Mouse (Mus musculus): ENCODE measurements at regions not wholly inside any gene's neighbourhood (a gene's known extent, or its start where the extent isn't known, plus 50 kb on each side); places are given as distances from the start of the nearest gene placed in this dataset.

GRCm38 (mm10) chr1:81933064-81933463 lies 299.8 kb upstream of the Gm9747 start:
- H3K4me1 ChIP-seq (ENCODE audit: control insufficient read depth, insufficient read depth, low read length) = no peaks in the 10 kb centered on the region
- no peak for DNase-seq
- H3K4me3 ChIP-seq (replicated peaks; ENCODE audit: extremely low read depth, low read depth, low read length) = no peak overlapping the region
- no peak for TF ChIP-seq POLR2A (IDR thresholded peaks at IDR 0.05; ENCODE audit: borderline replicate concordance, extremely low read depth, low read depth, low read length)
- TF ChIP-seq CTCF (IDR thresholded peaks at IDR 0.05; ENCODE audit: insufficient read depth, low read length) = no peak

GRCm38 (mm10) chr1:81945236-81945635 lies 287.7 kb upstream of the Gm9747 start:
- no peaks in the 10 kb centered on the region for H3K4me1 ChIP-seq (ENCODE audit: control insufficient read depth, insufficient read depth, low read length)
- DNase-seq = no peak
- no peak overlapping the region for H3K4me3 ChIP-seq (replicated peaks; ENCODE audit: extremely low read depth, low read depth, low read length)
- WGBS = 74% methylated on average over 5 of the region's 5 CpGs
- no peak for TF ChIP-seq CTCF (IDR thresholded peaks at IDR 0.05; ENCODE audit: insufficient read depth, low read length)
- TF ChIP-seq POLR2A (IDR thresholded peaks at IDR 0.05; ENCODE audit: borderline replicate concordance, extremely low read depth, low read depth, low read length) = no peak

- no peak overlapping the region for H3K4me3 ChIP-seq (replicated peaks; ENCODE audit: extremely low read depth, low read depth, low read length)
- no peaks in the 10 kb centered on the region for H3K4me1 ChIP-seq (ENCODE audit: control insufficient read depth, insufficient read depth, low read length)
- WGBS = 31% methylated on average over 3 of the region's 3 CpGs
- DNase-seq = no peak
- TF ChIP-seq POLR2A (IDR thresholded peaks at IDR 0.05; ENCODE audit: borderline replicate concordance, extremely low read depth, low read depth, low read length) (no peak), CTCF (IDR thresholded peaks at IDR 0.05; ENCODE audit: insufficient read depth, low read length) (no peak)
These were observed 282.8 kb upstream of the Gm9747 start for GRCm38 (mm10) chr1:81950140-81950550.

- no peak overlapping the region for H3K4me3 ChIP-seq (replicated peaks; ENCODE audit: extremely low read depth, low read depth, low read length)
- WGBS = 57% methylated on average over 1 of the region's 1 CpGs
- no peak for TF ChIP-seq POLR2A (IDR thresholded peaks at IDR 0.05; ENCODE audit: borderline replicate concordance, extremely low read depth, low read depth, low read length)
- TF ChIP-seq CTCF (IDR thresholded peaks at IDR 0.05; ENCODE audit: insufficient read depth, low read length) = no peak
- no peaks in the 10 kb centered on the region for H3K4me1 ChIP-seq (ENCODE audit: control insufficient read depth, insufficient read depth, low read length)
- no peak for DNase-seq
These were observed 282.1 kb upstream of the Gm9747 start for GRCm38 (mm10) chr1:81950853-81951252.

- WGBS = 85% methylated on average over 4 of the region's 4 CpGs
- TF ChIP-seq POLR2A (IDR thresholded peaks at IDR 0.05; ENCODE audit: borderline replicate concordance, extremely low read depth, low read depth, low read length) (no peak), CTCF (IDR thresholded peaks at IDR 0.05; ENCODE audit: insufficient read depth, low read length) (no peak)
These were observed 281.4 kb upstream of the Gm9747 start for GRCm38 (mm10) chr1:81951493-81952011.

GRCm38 (mm10) chr1:81952095-81952494 lies 280.8 kb upstream of the Gm9747 start:
- TF ChIP-seq POLR2A (IDR thresholded peaks at IDR 0.05; ENCODE audit: borderline replicate concordance, extremely low read depth, low read depth, low read length) = no peak
- no peak for TF ChIP-seq CTCF (IDR thresholded peaks at IDR 0.05; ENCODE audit: insufficient read depth, low read length)
- WGBS = 70% methylated on average over 3 of the region's 3 CpGs
- Histone ChIP-seq H3K4me3 (replicated peaks; ENCODE audit: extremely low read depth, low read depth, low read length) (no peak overlapping the region), H3K4me1 (ENCODE audit: control insufficient read depth, insufficient read depth, low read length) (no peaks in the 10 kb centered on the region)
- DNase-seq = no peak

More at GRCm38 (mm10) chr1:81951493-81952011, 281.4 kb upstream of the Gm9747 start:
- H3K4me1 ChIP-seq (ENCODE audit: control insufficient read depth, insufficient read depth, low read length) = no peaks in the 10 kb centered on the region
- DNase-seq = no peak
- H3K4me3 ChIP-seq (replicated peaks; ENCODE audit: extremely low read depth, low read depth, low read length) = no peak overlapping the region

- no peak for TF ChIP-seq POLR2A (IDR thresholded peaks at IDR 0.05; ENCODE audit: borderline replicate concordance, extremely low read depth, low read depth, low read length)
- TF ChIP-seq CTCF (IDR thresholded peaks at IDR 0.05; ENCODE audit: insufficient read depth, low read length) = no peak
- 68% methylated on average over 2 of the region's 2 CpGs for WGBS
- DNase-seq = no peak
- no peaks in the 10 kb centered on the region for H3K4me1 ChIP-seq (ENCODE audit: control insufficient read depth, insufficient read depth, low read length)
- H3K4me3 ChIP-seq (replicated peaks; ENCODE audit: extremely low read depth, low read depth, low read length) = no peak overlapping the region
These were observed 278.4 kb upstream of the Gm9747 start for GRCm38 (mm10) chr1:81954507-81954906.

GRCm38 (mm10) chr1:81967062-81967461 lies 265.9 kb upstream of the Gm9747 start:
- Histone ChIP-seq H3K4me1 (ENCODE audit: control insufficient read depth, insufficient read depth, low read length) (no peaks in the 10 kb centered on the region), H3K4me3 (replicated peaks; ENCODE audit: extremely low read depth, low read depth, low read length) (no peak overlapping the region)
- TF ChIP-seq CTCF (IDR thresholded peaks at IDR 0.05; ENCODE audit: insufficient read depth, low read length) (no peak), POLR2A (IDR thresholded peaks at IDR 0.05; ENCODE audit: borderline replicate concordance, extremely low read depth, low read depth, low read length) (no peak)
- WGBS = 92% methylated on average over 1 of the region's 1 CpGs
- DNase-seq = no peak

GRCm38 (mm10) chr1:81967746-81968295 lies 265.1 kb upstream of the Gm9747 start:
- TF ChIP-seq POLR2A (IDR thresholded peaks at IDR 0.05; ENCODE audit: borderline replicate concordance, extremely low read depth, low read depth, low read length) = no peak
- TF ChIP-seq CTCF (IDR thresholded peaks at IDR 0.05; ENCODE audit: insufficient read depth, low read length) = no peak
- no peak overlapping the region for H3K4me3 ChIP-seq (replicated peaks; ENCODE audit: extremely low read depth, low read depth, low read length)
- H3K4me1 ChIP-seq (ENCODE audit: control insufficient read depth, insufficient read depth, low read length) = no peaks in the 10 kb centered on the region
- WGBS = 75% methylated on average over 1 of the region's 1 CpGs
- DNase-seq = no peak

GRCm38 (mm10) chr1:81972575-81972974 lies 260.3 kb upstream of the Gm9747 start:
- no peaks in the 10 kb centered on the region for H3K4me1 ChIP-seq (ENCODE audit: control insufficient read depth, insufficient read depth, low read length)
- H3K4me3 ChIP-seq (replicated peaks; ENCODE audit: extremely low read depth, low read depth, low read length) = no peak overlapping the region
- TF ChIP-seq CTCF (IDR thresholded peaks at IDR 0.05; ENCODE audit: insufficient read depth, low read length) (no peak), POLR2A (IDR thresholded peaks at IDR 0.05; ENCODE audit: borderline replicate concordance, extremely low read depth, low read depth, low read length) (no peak)
- no peak for DNase-seq
- 78% methylated on average over 5 of the region's 5 CpGs for WGBS
